Mouse (Mus musculus): Measurements from ENCODE around the gene Taok1. TPM values are rescaled to one million over a fixed set of nuclear protein-coding genes. Genes with fewer than 3 reads are reported as not detected.

The Taok1 gene
- polyA plus RNA-seq, 1 experiment from 2014 or later: 32.1 TPM

DNA sequence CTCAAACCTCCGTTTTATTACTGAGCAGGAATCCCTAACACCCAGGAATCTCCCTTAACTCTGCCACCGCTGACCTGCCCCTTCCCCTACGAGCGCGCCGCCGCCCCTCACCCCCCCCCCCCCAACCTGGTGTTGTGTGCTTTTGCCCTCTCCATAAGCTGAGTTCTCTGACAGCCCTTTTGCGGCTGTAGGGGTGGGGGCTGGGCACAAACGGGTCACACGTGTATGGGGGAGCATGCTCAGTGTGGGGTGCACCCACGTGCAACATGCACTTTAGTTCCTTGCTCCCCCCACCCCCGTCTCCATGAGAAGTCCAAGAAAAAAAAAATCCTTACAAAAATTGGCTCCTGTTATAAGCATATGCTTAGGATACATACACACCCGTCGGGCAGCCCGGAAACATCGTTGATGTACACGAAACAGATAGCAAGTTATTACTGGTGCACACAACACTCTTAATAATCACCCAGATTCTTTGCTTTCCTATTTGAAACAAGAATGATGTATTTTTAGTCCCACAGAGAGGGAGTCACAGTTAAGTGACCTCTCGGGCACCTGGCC is 115.2 kb downstream of the Taok1 start:
- Histone ChIP-seq H3K4me1 (ENCODE audit: control insufficient read depth, insufficient read depth, low read length) (peaks cover 51% of the 10 kb centered on the region), H3K9ac (replicated peaks; ENCODE audit: low read depth, low read length) (peak overlapping the region; percentile 94), H3K4me2 (ENCODE audit: low read depth, low read length) (peak overlapping the region; percentile 71), H3K4me3 (ENCODE audit: low read depth, low read length) (peak overlapping the region; percentile 96), H3K27ac (ENCODE audit: low read depth, low read length) (peak overlapping the region; percentile 78), H3K36me3 (ENCODE audit: control insufficient read depth, insufficient read depth, low read length) (no peaks in the 10 kb centered on the region), H3K9me3 (ENCODE audit: control insufficient read depth, low read length) (no peaks in the 10 kb centered on the region), H3K27me3 (ENCODE audit: control insufficient read depth, insufficient read depth, low read length) (no peaks in the 10 kb centered on the region)
- under 1% methylated on average over 17 of the region's 18 CpGs for WGBS
- ATAC-seq (ENCODE audit: low read depth): no peak

DNA sequence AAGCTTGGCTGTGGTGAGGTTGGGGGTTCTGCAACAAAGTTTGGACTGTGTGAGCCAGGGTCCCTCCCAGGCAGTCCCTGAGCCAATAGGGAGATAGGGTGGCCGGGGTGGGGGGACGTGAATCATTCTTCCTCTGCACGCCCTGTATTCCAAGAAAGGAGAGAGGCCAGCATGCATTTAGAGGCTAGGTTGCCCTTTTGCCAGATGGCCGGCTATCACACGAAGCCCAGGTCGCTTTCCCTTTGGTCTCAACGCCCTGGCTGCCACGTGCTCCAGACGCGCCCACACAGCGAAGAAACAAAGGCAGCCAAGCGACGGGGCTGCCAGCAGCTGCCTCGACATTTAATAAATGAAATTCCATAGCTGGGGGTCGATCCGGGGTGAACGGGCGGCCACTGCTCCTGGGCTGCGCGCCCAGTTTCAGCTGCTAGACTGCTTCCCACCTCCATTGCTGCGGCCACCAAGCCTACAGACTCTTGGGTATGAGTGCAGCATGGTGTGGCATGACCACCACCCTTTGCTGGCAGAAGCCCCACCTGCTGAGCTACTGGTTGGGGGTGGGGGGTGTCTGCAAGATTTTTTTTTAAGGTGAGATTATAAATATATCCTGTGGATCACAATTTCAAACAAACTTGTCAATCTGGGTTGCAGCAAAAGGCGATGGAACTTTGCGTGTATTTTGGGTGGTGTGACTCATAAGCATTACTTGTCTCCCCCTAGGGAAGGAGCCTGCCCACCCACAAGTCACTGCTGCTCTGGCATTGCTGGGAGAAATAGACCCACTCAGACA is 115.9 kb downstream of the Taok1 start:
- no peaks in the 10 kb centered on the region for H3K27me3 ChIP-seq (ENCODE audit: control insufficient read depth, insufficient read depth, low read length)
- H3K4me1 ChIP-seq (ENCODE audit: control insufficient read depth, insufficient read depth, low read length): peaks cover 58% of the 10 kb centered on the region
- no peaks in the 10 kb centered on the region for H3K9me3 ChIP-seq (ENCODE audit: control insufficient read depth, low read length)
- H3K36me3 ChIP-seq (ENCODE audit: control insufficient read depth, insufficient read depth, low read length): no peaks in the 10 kb centered on the region
- peak overlapping the region; percentile 96 for H3K4me3 ChIP-seq (ENCODE audit: low read depth, low read length)
- ATAC-seq (ENCODE audit: low read depth): peak; percentile 38
- peak overlapping the region; percentile 71 for H3K4me2 ChIP-seq (ENCODE audit: low read depth, low read length)
- H3K27ac ChIP-seq (ENCODE audit: low read depth, low read length): peak overlapping the region; percentile 92
- WGBS: under 1% methylated on average over 23 of the region's 23 CpGs
- peak overlapping the region; percentile 47 for H3K9ac ChIP-seq (replicated peaks; ENCODE audit: low read depth, low read length)

DNA sequence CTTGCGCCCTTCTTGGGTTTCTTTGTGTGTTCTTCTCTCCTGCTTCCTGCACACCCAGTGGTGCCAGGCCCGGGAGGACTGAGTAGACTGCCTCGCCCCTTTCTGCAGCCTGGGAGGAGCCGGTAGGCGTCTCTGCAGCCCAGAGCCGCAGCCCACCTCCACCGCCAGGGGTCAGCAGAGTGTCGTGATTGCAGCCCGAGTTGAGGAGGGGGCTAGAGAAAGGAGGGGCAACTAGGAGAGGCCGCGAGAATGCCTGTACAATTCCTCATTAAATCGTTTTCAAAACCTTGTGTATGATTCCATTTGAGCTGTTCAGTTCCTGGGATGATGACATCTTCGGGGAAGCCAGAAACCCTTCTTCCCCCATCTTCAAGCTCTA is 116.5 kb downstream of the Taok1 start:
- Histone ChIP-seq H3K36me3 (ENCODE audit: control insufficient read depth, insufficient read depth, low read length) (no peaks in the 10 kb centered on the region), H3K9me3 (ENCODE audit: control insufficient read depth, low read length) (no peaks in the 10 kb centered on the region), H3K27ac (ENCODE audit: low read depth, low read length) (peak overlapping the region; percentile 92), H3K4me2 (ENCODE audit: low read depth, low read length) (peak overlapping the region; percentile 71), H3K4me3 (ENCODE audit: low read depth, low read length) (peak overlapping the region; percentile 96), H3K9ac (replicated peaks; ENCODE audit: low read depth, low read length) (peak overlapping the region; percentile 47), H3K27me3 (ENCODE audit: control insufficient read depth, insufficient read depth, low read length) (no peaks in the 10 kb centered on the region), H3K4me1 (ENCODE audit: control insufficient read depth, insufficient read depth, low read length) (peaks cover 64% of the 10 kb centered on the region)
- WGBS: 0% methylated on average over 13 of the region's 13 CpGs
- ATAC-seq (ENCODE audit: low read depth): peak; percentile 67

DNA sequence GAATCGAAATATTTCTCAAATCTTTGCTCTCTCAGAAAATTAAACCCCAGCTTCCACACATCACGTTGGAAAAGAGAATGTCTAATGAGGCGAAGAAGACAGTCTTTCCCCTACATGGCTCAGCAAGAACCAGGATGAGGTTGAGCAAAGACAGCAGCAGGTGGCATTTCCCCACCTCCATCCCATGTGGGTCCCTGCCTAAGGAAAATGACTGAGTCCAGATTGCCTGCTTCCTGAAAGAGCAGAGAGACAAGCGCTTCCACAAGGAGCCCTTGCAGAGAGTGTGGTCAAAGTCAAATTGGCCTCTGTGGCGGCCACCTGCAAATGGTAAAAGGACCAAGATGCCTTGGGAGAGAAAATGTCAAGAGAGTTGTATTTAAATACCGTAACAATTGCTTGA is 117.2 kb downstream of the Taok1 start:
- WGBS: 66% methylated on average over 6 of the region's 6 CpGs
- no peaks in the 10 kb centered on the region for H3K36me3 ChIP-seq (ENCODE audit: control insufficient read depth, insufficient read depth, low read length)
- peaks cover 65% of the 10 kb centered on the region for H3K4me1 ChIP-seq (ENCODE audit: control insufficient read depth, insufficient read depth, low read length)

DNA sequence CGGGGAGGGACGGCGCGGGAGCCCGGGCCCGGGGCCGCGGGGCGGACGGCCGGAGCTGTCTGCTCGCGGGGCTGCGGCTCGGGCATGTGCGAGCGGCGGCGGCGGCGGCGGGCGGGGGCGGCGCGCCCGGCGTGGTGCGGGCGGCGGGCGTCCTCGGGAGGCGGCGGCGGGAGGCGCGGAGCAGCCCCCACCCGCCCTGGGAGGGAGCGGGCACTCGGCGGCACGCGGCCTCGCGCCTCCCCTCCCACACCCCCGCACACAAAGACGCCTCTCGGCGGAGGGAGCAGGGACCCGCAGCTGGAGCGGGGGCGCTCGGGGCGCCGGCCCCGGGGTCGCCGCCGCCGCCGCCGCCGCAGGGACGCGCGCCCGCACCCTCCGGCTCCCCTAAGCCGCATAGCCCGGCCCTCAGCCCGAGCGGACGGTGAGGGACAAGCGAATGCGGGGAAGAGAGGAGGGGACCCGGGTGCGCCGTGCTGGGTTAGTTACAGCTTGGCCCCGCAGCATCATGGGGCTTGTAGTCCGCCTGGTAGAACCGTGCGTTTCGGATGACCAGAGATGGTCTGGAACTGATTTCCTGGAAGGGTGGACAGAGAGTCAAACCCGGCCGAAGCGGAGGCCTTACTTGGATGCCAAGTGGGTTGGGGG is 117.9 kb downstream of the Taok1 start, which contains the start of gene Ankrd13b:
Gene Ankrd13b (minus strand): TSS at position 88 of the 645 bp plus-strand sequence.
- Histone ChIP-seq H3K36me3 (ENCODE audit: control insufficient read depth, insufficient read depth, low read length) (no peaks in the 10 kb centered on the region), H3K27me3 (ENCODE audit: control insufficient read depth, insufficient read depth, low read length) (no peaks in the 10 kb centered on the region), H3K4me1 (ENCODE audit: control insufficient read depth, insufficient read depth, low read length) (peaks cover 65% of the 10 kb centered on the region), H3K27ac (ENCODE audit: low read depth, low read length) (peak within 1 kb of the TSS; percentile 92), H3K9me3 (ENCODE audit: control insufficient read depth, low read length) (no peaks in the 10 kb centered on the region), H3K4me2 (ENCODE audit: low read depth, low read length) (peak within 1 kb of the TSS; percentile 71), H3K9ac (replicated peaks; ENCODE audit: low read depth, low read length) (peak within 1 kb of the TSS; percentile 94), H3K4me3 (ENCODE audit: low read depth, low read length) (peak within 1 kb of the TSS; percentile 99)
- peak; percentile 61 for ATAC-seq (ENCODE audit: low read depth)
- under 1% methylated on average over 57 of the region's 87 CpGs for WGBS

More for the DNA sequence above, 117.2 kb downstream of the Taok1 start:
- H3K27ac ChIP-seq (ENCODE audit: low read depth, low read length): peak overlapping the region; percentile 92
- no peaks in the 10 kb centered on the region for H3K9me3 ChIP-seq (ENCODE audit: control insufficient read depth, low read length)
- H3K27me3 ChIP-seq (ENCODE audit: control insufficient read depth, insufficient read depth, low read length): no peaks in the 10 kb centered on the region
- H3K4me2 ChIP-seq (ENCODE audit: low read depth, low read length): peak overlapping the region; percentile 71
- ATAC-seq (ENCODE audit: low read depth): no peak
- H3K9ac ChIP-seq (replicated peaks; ENCODE audit: low read depth, low read length): peak overlapping the region; percentile 94
- H3K4me3 ChIP-seq (ENCODE audit: low read depth, low read length): peak overlapping the region; percentile 99

DNA sequence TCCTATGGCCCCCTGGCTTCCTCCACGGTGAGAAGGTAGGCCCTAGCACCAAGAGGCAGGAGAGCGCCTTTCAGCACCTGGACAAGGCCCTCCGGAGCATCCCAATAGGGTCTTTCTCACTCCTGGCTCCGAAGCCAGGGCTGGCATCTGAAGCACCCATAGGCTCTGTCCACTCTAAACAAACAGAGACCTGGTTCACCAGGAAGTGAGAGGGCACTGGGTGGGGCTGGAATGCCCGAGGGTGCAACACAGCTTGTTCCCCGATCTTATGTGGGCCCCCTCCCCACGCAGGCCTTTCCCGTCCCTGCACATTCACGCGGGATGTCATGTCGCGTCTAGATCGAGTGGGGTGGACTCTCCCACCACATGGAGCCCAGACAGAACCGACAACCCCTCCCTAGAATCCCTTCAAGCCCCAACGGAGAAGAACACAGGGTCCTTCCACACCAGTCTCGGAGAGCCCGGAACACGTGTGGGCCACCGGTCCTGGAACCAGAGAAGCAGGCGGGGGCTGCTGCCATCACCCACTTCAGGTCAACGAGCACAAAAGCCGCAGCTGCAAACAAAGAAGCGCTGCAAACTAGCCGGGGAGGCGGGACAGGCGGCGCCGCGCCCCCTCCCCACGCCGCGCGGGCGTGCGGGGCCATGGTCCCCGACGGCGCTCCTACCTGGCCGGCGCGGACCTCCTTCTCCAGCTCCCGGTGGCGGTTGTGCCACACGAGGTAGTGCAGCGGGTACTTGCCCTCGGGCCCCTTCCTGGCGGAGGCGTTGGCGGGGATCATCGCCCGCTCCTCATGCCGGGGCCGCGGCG is 118.6 kb downstream of the Taok1 start:
- H3K27ac ChIP-seq (ENCODE audit: low read depth, low read length): peak overlapping the region; percentile 92
- H3K36me3 ChIP-seq (ENCODE audit: control insufficient read depth, insufficient read depth, low read length): no peaks in the 10 kb centered on the region
- 3% methylated on average over 35 of the region's 55 CpGs for WGBS
- H3K27me3 ChIP-seq (ENCODE audit: control insufficient read depth, insufficient read depth, low read length): no peaks in the 10 kb centered on the region
- no peaks in the 10 kb centered on the region for H3K9me3 ChIP-seq (ENCODE audit: control insufficient read depth, low read length)
- H3K4me3 ChIP-seq (ENCODE audit: low read depth, low read length): peak overlapping the region; percentile 99
- no peak for ATAC-seq (ENCODE audit: low read depth)
- peaks cover 60% of the 10 kb centered on the region for H3K4me1 ChIP-seq (ENCODE audit: control insufficient read depth, insufficient read depth, low read length)
- H3K9ac ChIP-seq (replicated peaks; ENCODE audit: low read depth, low read length): peak overlapping the region; percentile 94
- H3K4me2 ChIP-seq (ENCODE audit: low read depth, low read length): peak overlapping the region; percentile 71

DNA sequence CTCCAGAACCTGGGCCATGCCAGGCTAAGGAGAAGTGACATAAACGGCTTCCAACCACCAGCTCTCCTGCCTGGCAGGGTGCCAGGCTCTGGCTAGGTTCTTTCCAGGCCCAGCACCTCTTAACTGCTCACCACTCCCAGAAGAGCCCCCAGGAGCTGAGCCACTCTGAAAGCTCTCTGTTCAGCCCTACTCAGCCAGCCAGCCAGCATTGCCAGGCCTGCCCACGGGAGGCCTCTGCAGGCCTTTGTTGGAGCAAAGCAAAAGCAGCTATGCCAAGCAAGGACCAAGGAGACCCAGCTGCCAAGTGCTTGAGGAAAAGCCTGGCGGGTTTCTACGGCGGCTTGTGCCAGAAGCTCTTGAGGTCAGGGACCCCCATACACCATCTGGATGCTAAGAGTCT is 120.8 kb downstream of the Taok1 start:
- 30% methylated on average over 5 of the region's 5 CpGs for WGBS
- no peaks in the 10 kb centered on the region for H3K9me3 ChIP-seq (ENCODE audit: control insufficient read depth, low read length)
- no peaks in the 10 kb centered on the region for H3K36me3 ChIP-seq (ENCODE audit: control insufficient read depth, insufficient read depth, low read length)
- H3K4me3 ChIP-seq (ENCODE audit: low read depth, low read length): peak overlapping the region; percentile 1; the same call in 1 of the 2 replicates
- ATAC-seq (ENCODE audit: low read depth): no peak
- peak overlapping the region; percentile 71 for H3K4me2 ChIP-seq (ENCODE audit: low read depth, low read length)
- peak overlapping the region; percentile 67 for H3K27ac ChIP-seq (ENCODE audit: low read depth, low read length)
- H3K4me1 ChIP-seq (ENCODE audit: control insufficient read depth, insufficient read depth, low read length): peaks cover 63% of the 10 kb centered on the region
- no peaks in the 10 kb centered on the region for H3K27me3 ChIP-seq (ENCODE audit: control insufficient read depth, insufficient read depth, low read length)
- peak overlapping the region; percentile 32; the same call in 1 of the 2 replicates for H3K9ac ChIP-seq (replicated peaks; ENCODE audit: low read depth, low read length)

DNA sequence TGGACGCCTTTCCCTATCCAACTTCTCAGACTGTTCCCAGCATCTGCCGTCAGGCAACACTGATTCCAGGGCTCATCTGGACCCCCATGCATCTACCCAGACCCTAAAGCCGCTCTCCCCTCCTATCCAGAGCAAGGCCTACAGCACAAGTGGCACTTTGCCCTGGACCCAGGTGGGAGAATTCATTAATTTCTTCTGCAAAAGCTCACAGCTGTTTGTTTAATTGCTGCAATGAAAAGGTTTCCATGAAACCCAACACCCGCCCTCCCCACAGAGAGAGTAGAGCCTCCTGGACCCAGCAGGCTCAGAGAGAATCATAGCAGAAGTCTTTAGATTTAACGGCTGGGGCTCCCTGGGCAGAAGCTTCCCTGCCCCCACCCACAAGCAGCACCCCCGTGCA is 122.4 kb downstream of the Taok1 start:
- H3K9me3 ChIP-seq (ENCODE audit: control insufficient read depth, low read length): no peaks in the 10 kb centered on the region
- WGBS: 24% methylated on average over 6 of the region's 6 CpGs
- no peak overlapping the region for H3K4me3 ChIP-seq (ENCODE audit: low read depth, low read length)
- H3K4me2 ChIP-seq (ENCODE audit: low read depth, low read length): no peak overlapping the region; the same call in 1 of the 2 replicates
- peak overlapping the region; percentile 3; the same call in 1 of the 2 replicates for H3K27ac ChIP-seq (ENCODE audit: low read depth, low read length)
- no peaks in the 10 kb centered on the region for H3K36me3 ChIP-seq (ENCODE audit: control insufficient read depth, insufficient read depth, low read length)
- H3K27me3 ChIP-seq (ENCODE audit: control insufficient read depth, insufficient read depth, low read length): no peaks in the 10 kb centered on the region
- no peak overlapping the region for H3K9ac ChIP-seq (replicated peaks; ENCODE audit: low read depth, low read length)
- peaks cover 54% of the 10 kb centered on the region for H3K4me1 ChIP-seq (ENCODE audit: control insufficient read depth, insufficient read depth, low read length)
- no peak for ATAC-seq (ENCODE audit: low read depth)
